Mouse (Mus musculus) testis, adult 2 months (tissue): ENCODE data around the gene Dock2.

ENCODE experiments used
- CTCF ChIP-seq: fragments of 200-500 bp; IDR thresholded peaks from 2 replicates; pipeline ENCODE4 v1.5.1; 2012; ENCODE audit warnings: low read depth, mild to moderate bottlenecking, inconsistent platforms, low read length, moderate library complexity; ENCODE audit not compliant: control insufficient read depth, insufficient read depth, insufficient replicate concordance
- POLR2A ChIP-seq: fragments of 200-500 bp; IDR thresholded peaks from 2 replicates; pipeline ENCODE4 v1.6.1; 2012; ENCODE audit warnings: low read depth, mild to moderate bottlenecking, inconsistent platforms, low read length, moderate library complexity; ENCODE audit not compliant: control insufficient read depth

DNA sequence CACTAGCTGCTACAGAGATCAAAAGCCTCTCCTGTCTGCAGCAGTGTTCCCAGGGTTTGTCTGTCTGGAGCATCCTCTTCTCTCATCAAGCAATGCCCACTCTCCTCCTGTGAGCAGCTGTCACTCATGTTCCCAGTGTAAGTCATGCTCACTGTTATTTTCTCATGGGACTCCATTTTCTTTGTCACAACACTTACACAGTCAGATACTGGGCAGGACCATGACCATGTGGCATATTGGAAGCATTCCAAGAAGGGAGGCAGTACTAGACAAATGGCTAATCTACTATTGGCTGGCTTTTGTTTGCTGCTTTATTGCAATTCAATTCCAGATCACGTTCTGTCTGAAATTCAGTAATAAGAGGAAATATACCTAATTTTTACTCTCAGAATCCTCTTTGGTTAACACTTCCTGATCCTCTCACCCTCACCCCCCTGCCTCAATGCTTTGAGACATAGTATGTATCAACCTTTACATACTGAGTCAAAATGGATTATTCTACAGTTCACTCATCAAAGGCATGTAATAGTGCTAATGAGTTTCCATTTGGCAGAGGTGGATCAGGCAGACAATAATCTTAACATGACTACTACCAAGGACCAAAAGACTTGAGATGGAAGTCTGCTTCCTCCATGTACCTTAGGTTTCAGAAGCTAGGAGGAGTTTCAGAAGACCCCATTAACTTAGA lies 398.5 kb downstream of the Dock2 start:
- TF ChIP-seq CTCF, result no peak
- no peak for TF ChIP-seq POLR2A
